Mouse (Mus musculus): ENCODE data around the gene 4930447C04Rik.

Gene 4930447C04Rik

GRCm38 (mm10) chr12:72940071-72940821, at the start of gene 4930447C04Rik:
Gene 4930447C04Rik, minus strand, starts transcription at chr12:72940774.
- no peak for DNase-seq (ENCODE audit: low spot score in 2 of 2)

GRCm38 (mm10) chr12:72983071-72983857, 42.7 kb upstream of the 4930447C04Rik start:
- DNase-seq (ENCODE audit: low spot score in 2 of 2), result no peak

GRCm38 (mm10) chr12:72982616-72983015, 42.0 kb upstream of the 4930447C04Rik start:
- DNase-seq (ENCODE audit: low spot score in 2 of 2), result no peak

- no peak for DNase-seq (ENCODE audit: low spot score in 2 of 2)
Observed at GRCm38 (mm10) chr12:72979236-72979635, 38.7 kb upstream of the 4930447C04Rik start.

GRCm38 (mm10) chr12:72977851-72978250, 37.3 kb upstream of the 4930447C04Rik start:
- no peak for DNase-seq (ENCODE audit: low spot score in 2 of 2)

- DNase-seq (ENCODE audit: low spot score in 2 of 2), result peak; percentile 38 to 71
Observed at GRCm38 (mm10) chr12:72976718-72977117, 36.1 kb upstream of the 4930447C04Rik start.

- no peak for DNase-seq (ENCODE audit: low spot score in 2 of 2)
Observed at GRCm38 (mm10) chr12:72976172-72976571, 35.6 kb upstream of the 4930447C04Rik start.

GRCm38 (mm10) chr12:72973161-72973560, 32.6 kb upstream of the 4930447C04Rik start:
- peak in 1 of 2 experiments; percentile 47 for DNase-seq (ENCODE audit: low spot score in 2 of 2)

GRCm38 (mm10) chr12:72970620-72971019, 30.0 kb upstream of the 4930447C04Rik start:
- DNase-seq (ENCODE audit: low spot score in 2 of 2), result no peak

GRCm38 (mm10) chr12:72967541-72967940, 27.0 kb upstream of the 4930447C04Rik start:
- DNase-seq (ENCODE audit: low spot score in 2 of 2), result no peak

- DNase-seq (ENCODE audit: low spot score in 2 of 2), result no peak
Observed at GRCm38 (mm10) chr12:72962761-72963160, 22.2 kb upstream of the 4930447C04Rik start.

- no peak for DNase-seq (ENCODE audit: low spot score in 2 of 2)
Observed at GRCm38 (mm10) chr12:72958446-72958845, 17.9 kb upstream of the 4930447C04Rik start.

- no peak for DNase-seq (ENCODE audit: low spot score in 2 of 2)
Observed at GRCm38 (mm10) chr12:72957829-72958424, 17.4 kb upstream of the 4930447C04Rik start.

- DNase-seq (ENCODE audit: low spot score in 2 of 2), result no peak
Observed at GRCm38 (mm10) chr12:72954906-72955305, 14.3 kb upstream of the 4930447C04Rik start.

- DNase-seq (ENCODE audit: low spot score in 2 of 2), result no peak
Observed at GRCm38 (mm10) chr12:72953858-72954257, 13.3 kb upstream of the 4930447C04Rik start.

GRCm38 (mm10) chr12:72953089-72953488, 12.5 kb upstream of the 4930447C04Rik start:
- DNase-seq (ENCODE audit: low spot score in 2 of 2), result no peak

GRCm38 (mm10) chr12:72947335-72947734, 6.8 kb upstream of the 4930447C04Rik start:
- DNase-seq (ENCODE audit: low spot score in 2 of 2), result no peak

- no peak for DNase-seq (ENCODE audit: low spot score in 2 of 2)
Observed at GRCm38 (mm10) chr12:72946805-72947204, 6.2 kb upstream of the 4930447C04Rik start.

- DNase-seq (ENCODE audit: low spot score in 2 of 2), result no peak
Observed at GRCm38 (mm10) chr12:72946064-72946395, 5.5 kb upstream of the 4930447C04Rik start.

- peak in 1 of 2 experiments; percentile 10 for DNase-seq (ENCODE audit: low spot score in 2 of 2)
Observed at GRCm38 (mm10) chr12:72945301-72946063, 4.9 kb upstream of the 4930447C04Rik start.

GRCm38 (mm10) chr12:72944411-72945225, 4.0 kb upstream of the 4930447C04Rik start:
- no peak for DNase-seq (ENCODE audit: low spot score in 2 of 2)
